Mouse (Mus musculus) fat pad, adult 2 months (tissue): Measurements from ENCODE around the gene A430078G23Rik.

ENCODE experiments used
- DNase-seq: peaks from one replicate; pipeline ENCODE4 v3.0.0-alpha.2; 2011; ENCODE audit warnings: low read depth, low spot score; ENCODE audit errors: extremely low read depth

Gene A430078G23Rik

DNA sequence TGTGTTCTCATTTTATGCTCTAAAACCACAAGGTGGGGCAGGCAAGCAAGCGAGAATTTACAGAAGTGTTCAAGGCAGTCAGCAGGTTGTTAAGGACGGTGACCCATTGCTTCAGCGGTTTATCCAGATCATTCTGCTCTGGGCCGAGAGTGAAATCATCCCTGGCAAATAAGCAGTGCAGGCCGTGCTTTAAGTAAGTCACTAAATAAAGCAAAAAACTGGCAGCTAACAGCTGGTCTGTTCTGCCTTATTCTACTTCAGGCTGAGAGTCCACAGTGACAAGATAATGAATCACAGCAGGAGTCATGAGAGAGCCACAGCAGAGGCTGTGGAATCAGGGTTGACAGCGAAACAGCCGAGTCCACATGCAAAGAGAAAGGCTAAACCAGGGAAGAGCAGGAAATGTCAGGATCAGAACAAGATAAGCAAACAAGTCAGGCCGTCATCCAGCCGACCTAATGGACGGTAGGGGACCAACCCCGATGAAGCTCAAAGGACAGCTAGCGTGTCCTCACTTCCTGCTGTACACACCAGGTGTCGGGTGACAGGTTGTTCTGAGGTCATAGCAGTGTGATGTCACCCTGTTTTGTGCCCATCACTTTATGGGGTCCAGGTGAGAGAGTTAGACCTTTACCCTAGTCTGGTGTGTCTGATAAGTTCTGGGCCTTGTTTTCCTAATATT lies 4.9 kb upstream of the A430078G23Rik start:
- DNase-seq = no peak

DNA sequence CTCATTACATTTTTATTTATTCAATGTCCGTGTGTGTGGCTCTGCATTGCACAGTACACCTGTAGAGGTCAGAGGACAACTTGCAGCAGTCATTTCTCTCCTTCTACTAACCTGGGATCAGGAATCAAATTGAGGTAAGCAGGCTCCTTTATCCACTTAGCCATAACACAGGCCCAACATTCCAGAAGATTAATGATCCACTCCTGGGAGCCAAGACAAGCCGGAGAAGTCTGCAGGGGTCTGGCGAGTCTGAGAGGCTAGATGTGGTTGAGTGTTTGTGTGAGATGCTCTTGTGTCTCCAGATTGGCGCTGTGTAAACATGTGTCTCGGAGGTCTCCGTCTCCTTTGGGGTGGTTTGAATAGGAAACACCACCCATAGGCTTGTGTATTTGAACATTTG lies 2.5 kb upstream of the A430078G23Rik start:
- no peak for DNase-seq

DNA sequence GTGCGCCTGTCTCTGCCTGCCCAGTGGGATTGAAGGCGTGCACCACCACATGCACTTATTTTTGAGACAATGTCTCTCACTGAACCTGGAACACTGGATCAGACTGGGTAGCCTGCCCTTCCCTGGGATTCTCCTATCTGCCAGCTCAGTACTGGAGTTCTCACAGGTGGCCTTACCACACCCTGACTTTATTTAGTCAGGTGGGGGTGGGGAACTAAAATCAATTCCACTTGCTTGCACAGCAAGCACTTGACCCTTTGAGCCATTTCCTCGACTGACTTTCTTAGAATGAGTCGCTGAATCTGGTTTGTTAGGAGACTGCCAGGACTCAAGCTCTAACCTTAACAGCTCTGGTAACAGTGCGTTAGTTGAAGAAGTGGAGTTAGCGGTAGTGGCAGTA lies 500 bp upstream of the A430078G23Rik start:
- DNase-seq = no peak

DNA sequence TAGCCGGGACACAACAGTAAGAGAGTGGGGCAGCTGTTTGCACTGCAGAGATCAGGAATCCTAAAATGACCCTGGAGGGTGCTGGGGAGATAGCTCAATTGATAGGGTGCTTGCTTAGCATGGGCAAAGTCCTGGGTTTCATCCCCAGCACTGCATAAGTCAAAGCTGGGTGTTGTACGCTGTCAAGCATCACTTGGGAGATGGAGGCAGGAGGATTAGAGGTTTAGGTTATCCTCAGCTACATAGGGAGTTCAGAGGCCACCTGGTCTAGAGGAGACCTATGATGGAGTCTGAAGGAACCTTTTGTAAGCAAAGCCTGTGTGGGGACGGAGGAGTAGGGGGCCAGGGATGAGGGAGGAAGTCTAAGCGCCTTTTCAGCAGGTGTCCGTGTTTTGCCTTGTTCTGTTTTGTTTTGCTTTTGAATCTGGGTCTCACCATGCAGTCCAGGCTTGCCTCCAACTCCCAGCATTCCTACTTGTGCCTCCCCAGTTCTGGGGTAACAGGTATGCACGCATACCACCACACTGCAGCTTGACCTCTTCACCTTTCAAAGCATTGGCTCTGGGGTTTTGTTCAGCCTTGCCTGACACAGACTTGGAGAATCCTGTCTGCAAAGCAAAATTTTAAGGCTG lies 712 bp downstream of the A430078G23Rik start:
- DNase-seq = no peak

DNA sequence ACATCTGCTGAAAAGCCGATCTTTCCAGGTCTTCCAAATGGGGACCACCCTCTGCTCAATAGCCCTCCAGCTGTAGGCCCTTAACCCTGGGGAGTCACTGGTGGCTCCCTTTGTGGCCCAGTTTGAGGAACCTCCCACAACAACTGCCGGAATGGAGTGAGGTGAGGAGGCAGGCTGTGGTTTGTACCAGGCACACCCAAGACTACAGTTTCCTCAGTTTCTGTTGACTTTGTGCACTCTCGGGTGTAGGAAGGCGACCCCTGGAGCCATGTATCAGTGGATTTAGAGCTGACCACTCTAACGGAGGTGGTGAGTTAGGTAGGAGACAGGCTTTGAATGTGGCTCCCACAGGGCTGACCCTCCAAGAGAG lies 1.2 kb downstream of the A430078G23Rik start:
- no peak for DNase-seq

DNA sequence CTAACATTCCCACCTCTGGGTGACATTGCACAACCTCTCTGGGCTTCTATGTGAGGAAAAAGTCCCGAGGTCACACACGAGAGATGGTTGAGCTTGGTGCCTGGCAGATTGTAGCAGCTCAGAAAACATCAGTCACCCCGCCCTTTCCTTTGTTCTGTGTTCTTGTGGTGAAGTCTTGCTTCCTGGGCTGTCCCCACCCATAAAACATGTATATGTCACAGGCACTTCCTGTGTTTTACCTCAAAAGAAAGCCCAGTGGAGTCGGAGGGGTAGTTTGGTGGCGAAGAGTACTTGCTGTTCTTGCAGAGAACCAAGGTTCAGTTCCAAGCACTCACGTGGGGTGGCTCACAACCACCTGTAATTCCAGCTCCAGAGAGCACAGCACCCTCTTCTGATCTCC lies 2.4 kb downstream of the A430078G23Rik start:
- no peak for DNase-seq

DNA sequence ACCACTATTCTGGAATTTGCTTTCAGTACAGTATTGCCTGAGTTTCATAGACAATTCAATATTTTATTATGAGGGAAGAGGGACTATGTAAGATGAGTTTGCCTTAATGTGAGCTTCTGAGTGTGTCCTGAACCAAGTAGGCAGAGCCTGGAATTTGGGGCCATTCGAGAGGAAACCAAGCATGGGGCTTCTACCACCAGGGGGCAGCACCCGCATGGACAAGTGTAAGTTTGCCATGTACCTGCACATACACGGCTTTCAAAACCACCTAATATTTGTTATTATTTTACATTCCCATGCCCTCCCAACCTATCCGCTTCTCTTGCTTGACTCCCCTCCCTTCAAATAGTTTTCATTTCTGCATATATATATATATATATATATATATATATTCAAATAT lies 4.8 kb downstream of the A430078G23Rik start:
- no peak for DNase-seq

DNA sequence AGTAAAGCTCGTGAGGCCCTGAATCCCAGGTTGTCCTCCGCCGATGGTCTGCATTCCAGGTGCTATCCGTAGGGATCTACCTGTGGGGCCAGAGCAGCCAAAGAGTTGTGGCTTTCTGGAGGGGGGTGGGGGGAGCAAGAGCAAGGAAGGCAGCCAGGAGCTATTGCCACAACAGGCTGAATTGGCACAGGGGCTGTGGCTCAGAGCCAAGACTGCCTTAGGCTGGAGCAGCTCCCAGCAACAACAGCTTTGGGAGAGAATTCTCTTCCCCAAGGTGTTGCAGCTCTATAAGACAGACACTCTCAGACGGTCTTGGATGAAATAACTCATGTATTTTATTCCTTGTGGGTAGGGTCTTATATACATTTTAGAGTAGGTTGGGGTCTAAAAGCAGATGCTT lies 13.9 kb downstream of the A430078G23Rik start:
- DNase-seq = no peak

DNA sequence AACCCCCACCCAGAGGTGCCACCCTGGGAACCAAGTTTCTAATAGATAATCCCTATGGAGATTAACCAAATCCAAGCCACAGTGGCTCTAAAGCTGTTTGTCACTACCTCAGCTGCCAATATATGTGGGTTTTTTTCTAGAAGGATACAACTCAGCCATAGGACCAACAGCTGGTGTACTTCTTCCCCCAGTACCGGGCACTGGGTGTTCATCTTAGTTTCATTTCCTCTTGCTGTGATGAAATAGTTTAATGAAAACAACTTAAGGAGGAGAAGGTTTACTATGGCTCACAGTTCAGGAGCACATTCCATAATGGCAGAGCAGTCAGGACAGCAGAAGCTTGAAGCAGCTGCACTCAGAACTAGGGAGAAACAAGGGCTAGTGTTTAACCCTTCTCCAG lies 14.9 kb downstream of the A430078G23Rik start:
- no peak for DNase-seq

DNA sequence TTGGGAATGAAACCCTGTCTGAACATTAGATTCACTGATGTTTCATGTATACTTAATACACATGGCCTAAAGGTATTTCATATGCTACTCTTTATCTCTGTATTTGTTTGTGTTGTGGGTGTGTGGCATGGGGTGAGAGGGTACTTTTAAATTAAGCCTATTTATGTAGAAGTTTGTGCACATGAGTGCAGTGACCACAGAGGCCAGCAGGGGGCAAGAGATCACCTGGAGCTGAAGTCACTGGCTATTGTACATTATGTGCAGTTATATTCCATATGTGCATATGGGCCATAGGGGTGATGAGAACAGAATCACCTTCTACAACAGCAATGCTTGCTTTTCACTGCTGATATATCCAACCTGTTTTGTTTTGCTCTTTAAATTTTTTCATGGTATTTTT lies 22.5 kb downstream of the A430078G23Rik start:
- no peak for DNase-seq

DNA sequence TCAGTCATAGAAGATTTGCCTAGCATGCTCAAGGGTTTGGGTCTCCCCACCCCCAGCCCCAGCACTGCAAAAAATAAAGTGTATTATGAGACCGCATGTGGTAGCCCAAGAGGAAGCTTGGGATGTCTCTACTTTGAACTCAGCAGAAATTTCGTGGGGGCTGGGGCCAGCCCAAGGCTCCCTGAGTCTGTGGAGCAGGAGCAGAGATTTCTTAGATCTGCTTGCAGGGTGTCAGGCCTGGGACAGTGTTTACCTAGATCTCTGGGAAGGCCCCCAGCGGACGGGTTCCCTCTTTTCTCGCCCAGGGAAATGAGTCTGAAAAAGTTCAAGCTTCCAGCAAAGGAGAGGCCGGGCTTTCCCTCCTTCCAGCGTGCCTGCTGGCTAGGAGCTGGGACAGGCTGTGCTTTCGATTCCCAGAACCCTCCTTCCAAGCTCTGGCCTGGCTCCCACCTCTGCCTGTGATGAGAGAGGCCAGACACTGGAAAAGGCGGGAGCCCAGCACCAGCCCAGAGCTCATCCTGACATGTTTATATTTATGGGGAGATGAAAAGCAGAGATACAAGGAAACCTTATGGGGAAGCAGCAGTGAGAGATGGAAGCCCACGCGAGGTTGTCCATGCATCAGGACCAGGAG lies 23.5 kb downstream of the A430078G23Rik start:
- no peak for DNase-seq

DNA sequence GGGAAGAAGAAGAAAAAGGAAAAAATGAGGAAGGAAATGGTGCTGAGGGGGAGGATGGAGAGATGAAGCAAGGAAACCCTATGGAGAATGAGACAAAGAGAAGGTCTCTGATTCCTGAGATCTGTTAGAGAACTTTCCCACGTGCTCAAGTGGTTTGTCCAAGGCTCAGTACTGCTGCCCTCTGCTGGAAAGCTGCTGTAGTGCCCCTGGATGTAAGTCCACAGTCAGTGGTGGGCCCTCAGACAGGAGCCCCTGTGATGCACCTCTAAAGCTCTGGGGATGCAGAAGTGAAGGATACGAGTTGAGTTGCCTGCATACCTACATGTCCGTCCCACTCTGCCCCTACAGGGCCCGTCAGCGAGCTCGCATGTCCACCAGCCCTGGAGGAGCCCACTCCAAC lies 34.1 kb downstream of the A430078G23Rik start:
- no peak for DNase-seq

DNA sequence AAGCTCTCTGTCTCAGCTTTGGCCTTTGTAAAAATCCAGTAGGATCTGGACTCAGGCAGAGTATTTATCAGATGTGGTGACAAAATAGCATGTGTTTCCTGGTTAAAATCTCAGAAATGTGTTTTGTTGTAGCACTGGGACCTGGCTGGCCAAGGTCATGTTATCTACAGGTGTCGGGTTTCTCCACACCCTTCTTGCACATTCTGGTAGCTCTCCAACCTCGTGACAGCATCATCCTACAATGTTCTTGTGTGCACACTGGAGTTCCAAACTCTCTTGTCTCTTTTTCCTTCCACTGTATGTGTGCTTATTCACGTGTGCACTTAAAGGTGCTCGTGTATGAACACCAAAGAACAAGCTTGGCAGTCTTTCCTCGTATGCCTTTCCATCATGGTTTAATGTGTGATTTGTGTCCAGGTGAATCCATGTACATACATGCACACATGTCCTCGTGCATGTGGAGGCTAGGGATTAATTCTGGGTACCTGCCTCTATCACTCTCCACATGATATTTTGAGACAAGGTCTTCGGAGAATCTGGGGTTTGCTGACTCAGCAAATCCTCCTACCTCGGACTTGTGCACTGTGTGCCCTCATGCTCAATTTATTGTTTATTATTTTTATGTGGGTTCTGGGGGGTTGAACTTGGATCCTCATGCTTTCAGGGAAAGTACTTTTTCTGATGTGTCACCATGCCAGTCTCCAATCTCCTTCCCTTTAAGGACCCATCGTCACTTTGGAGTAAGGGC lies 35.5 kb downstream of the A430078G23Rik start:
- no peak for DNase-seq

DNA sequence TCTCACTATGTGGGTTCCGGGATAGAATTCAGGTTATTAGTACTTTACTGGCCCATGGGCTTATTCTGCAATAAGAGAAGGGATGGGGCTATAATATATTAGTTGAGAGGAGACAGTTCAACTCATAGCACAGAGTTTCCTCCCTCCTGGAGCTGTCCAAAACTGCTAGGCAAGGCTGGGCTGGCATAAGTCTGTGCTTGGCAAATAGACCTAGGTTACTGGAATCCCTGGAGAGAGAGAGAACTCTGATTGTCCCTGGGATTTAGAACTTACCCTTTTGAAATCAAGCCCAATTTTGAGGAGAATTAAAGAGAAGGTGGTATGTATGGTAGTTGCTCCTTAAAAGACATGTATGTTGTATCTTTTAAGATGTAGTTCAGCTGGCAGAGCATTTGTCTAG lies 36.3 kb downstream of the A430078G23Rik start:
- DNase-seq = no peak

DNA sequence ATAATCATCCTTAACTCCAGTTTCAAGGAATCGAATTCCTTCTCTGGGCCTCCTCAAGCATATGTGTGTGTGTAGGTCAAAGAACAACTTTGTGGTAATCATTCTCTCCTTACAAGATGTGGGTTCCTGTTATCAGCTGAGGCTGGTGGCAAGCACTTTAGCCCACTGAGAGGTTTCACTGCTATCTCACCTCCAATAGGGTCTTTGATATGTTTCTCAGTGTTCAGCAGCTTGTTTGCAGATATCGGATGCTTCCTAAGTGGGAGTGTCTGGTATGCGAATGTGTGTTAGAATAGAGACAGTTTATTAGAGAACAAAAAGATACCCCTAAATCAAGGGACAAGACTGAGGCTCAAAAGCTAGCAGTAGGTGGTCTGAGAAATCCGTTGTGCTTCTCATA lies 39.1 kb downstream of the A430078G23Rik start:
- DNase-seq = no peak

DNA sequence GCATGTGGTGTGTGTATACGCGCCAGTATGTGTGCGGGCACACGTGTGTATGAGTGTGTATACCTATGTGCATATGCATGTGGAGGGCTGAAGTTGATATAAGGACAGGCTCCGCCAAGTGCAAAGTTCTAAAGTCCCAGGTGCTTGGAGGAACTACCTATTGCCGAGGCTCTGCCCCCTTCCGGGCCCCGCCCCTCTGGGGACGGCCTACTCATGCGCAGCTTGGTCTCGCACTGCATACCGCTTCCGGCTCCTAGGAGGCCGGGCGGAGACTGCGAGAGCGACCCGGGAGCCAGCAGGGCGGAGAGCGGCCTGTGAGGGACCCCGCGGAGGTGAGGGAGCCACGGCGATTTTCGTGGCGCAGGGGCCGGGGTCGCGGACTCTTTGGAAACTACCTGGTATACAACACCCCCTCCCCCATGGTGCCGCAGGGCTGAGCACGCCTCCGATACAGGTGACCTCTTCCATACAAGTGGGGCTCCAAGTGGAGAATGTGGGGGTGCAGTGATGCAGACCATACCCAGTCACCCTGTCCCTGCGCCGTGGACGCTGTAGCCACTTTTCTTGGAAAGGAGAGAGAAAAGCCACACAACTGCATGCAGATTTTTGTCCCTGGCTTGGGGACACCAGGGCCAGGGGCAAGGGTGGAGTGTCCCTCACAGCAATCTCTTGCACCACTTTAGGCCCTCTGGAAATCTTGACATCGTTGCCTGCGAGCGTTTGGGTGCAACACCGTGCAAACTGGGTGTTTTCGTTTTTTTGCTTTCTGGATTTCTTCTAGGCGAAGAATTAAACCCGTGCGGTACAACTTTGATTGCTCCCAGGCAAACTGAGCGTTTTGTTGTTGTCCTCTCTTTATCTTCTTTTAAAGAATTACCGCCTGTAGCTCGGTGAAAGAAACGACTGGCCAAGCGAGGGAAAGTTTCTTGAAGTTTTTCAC lies 39.8 kb downstream of the A430078G23Rik start, which contains the start of gene Arhgef18:
TSS of gene Arhgef18 (plus strand) at position 236 of the 940 bp plus-strand sequence.
- DNase-seq = no peak

DNA sequence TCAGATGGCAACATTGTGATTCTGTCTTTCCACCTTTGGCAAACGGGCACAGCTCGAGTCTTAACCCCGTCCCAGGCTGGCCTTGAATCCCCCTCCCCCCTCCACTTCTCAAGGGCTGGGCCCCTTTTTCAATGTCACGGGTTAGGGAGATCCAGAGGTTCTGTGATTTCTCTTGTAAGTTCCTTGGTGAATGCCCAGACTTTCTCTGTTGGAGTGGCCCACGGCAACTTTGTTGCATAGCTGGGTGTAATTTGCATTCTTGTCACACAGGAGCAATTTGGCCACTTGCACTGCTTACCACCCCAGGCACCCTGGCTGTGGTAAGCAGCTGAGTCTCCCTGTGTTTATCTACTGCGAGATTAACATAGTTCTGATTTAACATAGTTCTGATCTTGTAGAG lies 41.4 kb downstream of the A430078G23Rik start:
- no peak for DNase-seq

DNA sequence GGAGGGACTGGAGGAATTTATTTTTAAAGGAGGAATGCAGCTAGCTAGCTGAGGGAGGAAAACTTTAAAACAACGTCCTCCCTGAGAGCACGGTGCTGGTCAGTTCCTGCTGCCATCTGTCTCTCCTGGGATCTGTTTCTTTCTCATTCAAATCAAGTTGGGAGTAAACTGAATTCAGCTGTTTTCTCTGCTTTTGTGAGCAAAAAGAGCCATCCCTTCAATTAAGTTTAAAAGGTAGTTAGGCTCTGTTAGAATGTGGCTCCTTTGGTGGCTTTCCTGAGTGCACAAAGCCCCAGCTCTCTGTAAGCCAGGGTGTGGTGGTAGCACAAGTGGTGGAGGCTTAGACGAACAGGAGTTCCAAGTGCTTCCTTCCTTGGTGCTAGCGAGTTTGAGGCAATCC lies 42.0 kb downstream of the A430078G23Rik start:
- DNase-seq = no peak

DNA sequence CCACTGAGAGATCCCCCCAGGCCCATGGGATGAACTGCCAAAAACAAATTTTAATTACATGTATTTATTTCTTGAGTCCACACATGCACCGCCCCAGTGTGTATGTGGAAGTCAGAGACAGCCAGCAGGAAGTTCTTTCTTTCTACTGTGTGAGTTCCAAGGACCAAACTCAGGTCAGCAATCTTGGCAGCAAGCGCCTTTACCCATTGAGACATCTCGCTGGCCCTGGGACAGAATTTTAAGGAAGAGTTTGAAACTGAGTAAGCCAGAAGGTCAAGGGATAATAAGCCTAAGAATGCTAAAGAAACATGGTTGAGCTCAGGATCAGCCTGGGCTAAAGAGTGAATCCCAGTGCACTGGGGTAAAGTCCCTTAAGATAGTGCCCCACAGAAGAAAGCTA lies 44.4 kb downstream of the A430078G23Rik start:
- DNase-seq = no peak

DNA sequence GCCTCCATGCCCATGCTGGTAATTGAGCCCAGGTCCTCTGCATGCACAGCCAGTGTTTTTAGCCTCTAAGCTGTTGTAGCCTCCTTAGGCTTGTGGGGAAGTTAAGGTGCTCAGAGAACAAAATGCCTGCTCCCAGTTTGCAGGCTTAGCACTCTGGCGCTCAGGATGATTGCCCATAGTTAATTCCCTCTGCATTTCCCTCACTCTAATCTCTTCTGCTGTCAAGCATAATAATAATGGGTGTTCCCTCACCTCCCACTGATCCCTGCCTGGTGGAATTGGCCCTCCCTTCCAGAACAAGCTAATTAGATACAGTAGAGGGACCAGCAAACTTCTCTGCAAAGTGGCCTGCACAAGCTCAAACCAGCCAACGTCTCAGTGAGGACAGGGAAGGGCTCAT lies 47.3 kb downstream of the A430078G23Rik start:
- no peak for DNase-seq

DNA sequence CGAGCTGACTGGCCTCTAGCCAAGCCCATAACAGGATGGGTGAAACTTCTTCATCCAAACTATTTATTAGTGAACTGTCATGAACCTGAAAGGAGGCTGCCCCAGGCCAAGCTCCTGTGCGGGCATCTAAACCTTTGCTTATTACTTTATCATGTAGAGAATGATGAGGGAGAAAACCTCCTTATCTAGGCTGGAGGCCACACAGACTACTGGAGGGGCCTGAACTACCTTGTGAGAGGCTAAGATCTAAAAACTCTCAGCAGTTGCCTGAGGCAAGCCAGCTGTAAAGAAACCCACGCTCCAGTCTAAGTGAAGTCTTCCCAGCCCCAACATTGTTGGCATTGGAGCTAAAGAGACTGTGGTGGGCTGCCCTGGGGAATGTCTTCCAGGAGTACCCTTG lies 54.2 kb downstream of the A430078G23Rik start:
- no peak for DNase-seq
